Mouse (Mus musculus) hindbrain, postnatal 0 days (tissue): Measurements from ENCODE around the gene Treml2. TPM values are rescaled to one million over a fixed set of nuclear protein-coding genes. Genes with fewer than 3 reads are reported as not detected.
"Not testable (repeated sequence)": the region's sequence is repeated elsewhere in the genome, so short reads cannot be mapped to it uniquely, and the experiment has no call there.

Experiments
- ATAC-seq: fragments of 200-750 bp; cut with Nextera tagmentation; 2 replicates; pipeline ENCODE4 v1.8.0; 2017; ENCODE audit warnings: mild to moderate bottlenecking, moderate TSS enrichment, moderate library complexity
- DNase-seq: peaks from one replicate; pipeline ENCODE4 v3.0.0-alpha.2; 2015; ENCODE audit warnings: low spot score
- H3K27ac ChIP-seq: fragments of 300-500 bp; sonication (generic); 2 replicates; pipeline ENCODE4 v1.5.1; 2014; ENCODE audit warnings: mild to moderate bottlenecking
- H3K27me3 ChIP-seq: fragments of 300-500 bp; sonication (generic); 2 replicates; pipeline ENCODE4 v1.6.1; 2014; ENCODE audit warnings: low read length, mixed read lengths; ENCODE audit not compliant: insufficient read depth
- H3K36me3 ChIP-seq: fragments of 300-500 bp; sonication (generic); 2 replicates; pipeline ENCODE4 v1.6.1; 2014; ENCODE audit warnings: low read length, mixed read lengths; ENCODE audit not compliant: insufficient read depth
- H3K4me1 ChIP-seq: fragments of 300-500 bp; sonication (generic); 2 replicates; pipeline ENCODE4 v1.6.1; 2014; ENCODE audit warnings: antibody characterized with exemption, low read length, mixed read lengths; ENCODE audit not compliant: insufficient read depth
- H3K4me2 ChIP-seq: fragments of 300-500 bp; sonication (generic); 2 replicates; pipeline ENCODE4 v1.6.1; 2014; ENCODE audit warnings: low read depth, mild to moderate bottlenecking, low read length, moderate library complexity, mixed read lengths
- H3K4me3 ChIP-seq: fragments of 300-500 bp; sonication (generic); 2 replicates; pipeline ENCODE4 v1.5.1; 2014; ENCODE audit warnings: low read length
- H3K9ac ChIP-seq: fragments of 300-500 bp; sonication (generic); replicated peaks from 2 replicates; pipeline ENCODE4 v1.6.1; 2014; ENCODE audit warnings: mild to moderate bottlenecking, low read length, moderate library complexity, mixed read lengths
- H3K9me3 ChIP-seq: fragments of 300-500 bp; sonication (generic); 2 replicates; pipeline ENCODE4 v1.6.1; 2016; ENCODE audit warnings: low read length, mixed read lengths
- CTCF ChIP-seq: IDR thresholded peaks from 2 replicates; pipeline ENCODE4 v1.5.1; 2016; ENCODE audit warnings: antibody characterized with exemption, control low read depth, low read depth
- WGBS: fragments of 180-500 bp; shearing (Covaris S2); extraction: QIAGEN DNeasy Blood & Tissue Kit; methylation state at CpG from one replicate; pipeline ENCODE4 v1.1.7; 2014; 5-methylcytosine and 5-hydroxymethylcytosine counted together
- polyA plus RNA-seq: library from polyadenylated mRNA; unstranded; fragments of >200 nt; fragmentation: Nextera tagmentation; extraction: Ambion mirVana; gene quantifications from 2 replicates; pipeline ENCODE4 v1.2.1, GENCODE M21; 2015
- total RNA-seq: library from RNA; depleted of rRNA; stranded (reverse); fragments of >200 nt; gene quantifications from 2 replicates; pipeline ENCODE4 v1.2.3, GENCODE M21; 2014

The Treml2 gene
- total and polyA plus RNA-seq, 2 experiments from 2014 or later = 0.09 to 1.8 TPM

- Histone ChIP-seq H3K4me1 (no peaks in the 10 kb centered on the region), H3K27ac (no peak overlapping the region), H3K9me3 (no peaks in the 10 kb centered on the region), H3K4me3 (no peak overlapping the region), H3K36me3 (no peaks in the 10 kb centered on the region), H3K27me3 (no peaks in the 10 kb centered on the region), H3K9ac (no peak overlapping the region), H3K4me2 (no peak overlapping the region)
- DNase-seq (no peak), ATAC-seq (no peak)
- WGBS = 71% methylated on average over 2 of the region's 2 CpGs
- TF ChIP-seq CTCF = no peak
Measured at GRCm38 (mm10) chr17:48312124-48312523, 12.8 kb downstream of the Treml2 start.

DNA sequence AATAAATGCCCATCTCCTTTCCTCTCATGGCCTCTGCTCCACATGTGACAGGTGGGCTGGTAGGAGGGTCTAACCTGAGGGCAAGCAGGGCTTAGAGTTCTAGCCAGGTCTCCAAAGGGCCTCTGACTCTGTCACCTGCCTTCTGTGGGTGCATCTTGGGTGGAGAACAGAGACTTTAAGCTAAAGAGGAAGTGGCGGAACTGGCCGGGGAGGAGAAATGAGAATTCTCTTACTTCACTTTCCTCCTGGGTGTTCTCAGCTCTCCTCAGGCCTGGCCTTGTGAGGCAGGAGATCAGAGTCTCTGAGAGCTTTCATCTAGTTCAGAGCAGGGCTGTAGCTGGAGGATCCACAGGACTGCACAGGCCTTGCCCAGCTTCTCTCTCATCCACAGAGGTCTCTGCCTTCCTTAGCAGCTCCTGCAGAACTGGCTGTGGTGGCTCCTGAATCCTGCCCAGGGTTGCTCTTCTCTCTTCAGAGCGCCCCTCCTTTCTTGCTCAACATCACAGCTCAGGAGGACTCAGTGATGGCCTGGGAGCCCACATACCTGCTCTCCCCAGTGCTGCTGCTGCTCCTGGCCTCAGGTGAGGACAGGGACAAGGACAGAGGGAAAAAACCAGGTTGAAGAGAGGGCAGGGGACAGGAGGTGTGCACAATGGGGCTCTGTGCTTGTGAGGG lies 16.7 kb downstream of the Treml2 start, which contains the start of gene B430306N03Rik:
Gene B430306N03Rik, plus strand, starts transcription at position 237 of the 675 bp plus-strand sequence.
- not testable (repeated sequence) for H3K4me3 ChIP-seq, H3K27me3 ChIP-seq, ATAC-seq, H3K9ac ChIP-seq, H3K9me3 ChIP-seq, H3K4me1 ChIP-seq, H3K4me2 ChIP-seq, H3K27ac ChIP-seq, H3K36me3 ChIP-seq, DNase-seq
- 93% methylated on average over 3 of the region's 3 CpGs for whole genome bisulfite sequencing

GRCm38 (mm10) chr17:48318686-48319085 lies 19.4 kb downstream of the Treml2 start:
- WGBS = 90% methylated on average over 1 of the region's 1 CpGs

DNA sequence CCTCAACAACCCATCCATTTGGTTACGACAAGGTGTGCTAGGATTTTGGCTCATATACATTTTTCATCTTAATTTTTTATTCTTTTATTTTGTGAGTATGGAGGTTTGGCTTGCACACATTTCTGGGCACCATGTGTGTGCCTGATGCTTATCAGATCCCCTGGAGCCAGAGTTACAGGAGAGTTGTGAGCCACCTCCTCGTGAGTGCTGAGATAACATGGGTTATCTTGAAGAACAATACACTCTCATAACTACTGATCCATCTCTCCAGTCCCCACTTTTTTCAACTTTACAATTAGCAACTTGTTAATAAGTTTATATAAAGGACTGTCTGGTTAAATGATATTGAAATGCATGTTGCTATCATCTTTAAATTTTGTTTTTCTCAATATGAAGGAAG lies 22.0 kb downstream of the Treml2 start:
- Histone ChIP-seq H3K4me1 (no peaks in the 10 kb centered on the region), H3K4me2 (no peak overlapping the region), H3K9ac (no peak overlapping the region), H3K27ac (no peak overlapping the region), H3K36me3 (no peaks in the 10 kb centered on the region), H3K9me3 (no peaks in the 10 kb centered on the region), H3K27me3 (no peaks in the 10 kb centered on the region), H3K4me3 (no peak overlapping the region)
- ATAC-seq = no peak
- no peak for DNase-seq
- WGBS = 84% methylated on average over 2 of the region's 2 CpGs
- TF ChIP-seq CTCF = no peak

More at GRCm38 (mm10) chr17:48318686-48319085, 19.4 kb downstream of the Treml2 start:
- Histone ChIP-seq H3K27ac (no peak overlapping the region), H3K36me3 (no peaks in the 10 kb centered on the region), H3K9ac (no peak overlapping the region), H3K9me3 (no peaks in the 10 kb centered on the region), H3K27me3 (no peaks in the 10 kb centered on the region), H3K4me1 (no peaks in the 10 kb centered on the region), H3K4me2 (no peak overlapping the region), H3K4me3 (no peak overlapping the region)
- DNase-seq (no peak), ATAC-seq (no peak)
- no peak for TF ChIP-seq CTCF

GRCm38 (mm10) chr17:48323236-48323635 lies 23.9 kb downstream of the Treml2 start:
- WGBS = 53% methylated on average over 3 of the region's 3 CpGs
- Histone ChIP-seq H3K9ac (no peak overlapping the region), H3K27ac (no peak overlapping the region), H3K4me2 (no peak overlapping the region), H3K4me1 (no peaks in the 10 kb centered on the region), H3K4me3 (no peak overlapping the region), H3K36me3 (no peaks in the 10 kb centered on the region), H3K27me3 (no peaks in the 10 kb centered on the region), H3K9me3 (no peaks in the 10 kb centered on the region)
- ATAC-seq (no peak), DNase-seq (no peak)
- TF ChIP-seq CTCF = no peak

- WGBS = 88% methylated on average over 5 of the region's 5 CpGs
- no peak overlapping the region for H3K9ac ChIP-seq
- no peak for ATAC-seq
Measured at GRCm38 (mm10) chr17:48324258-48324657, 25.0 kb downstream of the Treml2 start.

GRCm38 (mm10) chr17:48325093-48325492 lies 25.8 kb downstream of the Treml2 start:
- H3K36me3 ChIP-seq = no peaks in the 10 kb centered on the region
- no peak for ATAC-seq
- no peaks in the 10 kb centered on the region for H3K4me1 ChIP-seq
- DNase-seq = no peak
- TF ChIP-seq CTCF = no peak
- H3K9ac ChIP-seq = no peak overlapping the region
- H3K4me2 ChIP-seq = no peak overlapping the region
- no peak overlapping the region for H3K4me3 ChIP-seq
- 93% methylated on average over 6 of the region's 6 CpGs for WGBS
- H3K27ac ChIP-seq = no peak overlapping the region
- H3K9me3 ChIP-seq = no peaks in the 10 kb centered on the region
- no peaks in the 10 kb centered on the region for H3K27me3 ChIP-seq

More at GRCm38 (mm10) chr17:48324258-48324657, 25.0 kb downstream of the Treml2 start:
- TF ChIP-seq CTCF = no peak
- Histone ChIP-seq H3K4me1 (no peaks in the 10 kb centered on the region), H3K36me3 (no peaks in the 10 kb centered on the region), H3K4me2 (no peak overlapping the region), H3K9me3 (no peaks in the 10 kb centered on the region), H3K27me3 (no peaks in the 10 kb centered on the region), H3K27ac (no peak overlapping the region), H3K4me3 (no peak overlapping the region)
- DNase-seq = no peak
